Comparison of ENCODE assay signal across 10 mouse cellular contexts in the genomic region with DNA sequence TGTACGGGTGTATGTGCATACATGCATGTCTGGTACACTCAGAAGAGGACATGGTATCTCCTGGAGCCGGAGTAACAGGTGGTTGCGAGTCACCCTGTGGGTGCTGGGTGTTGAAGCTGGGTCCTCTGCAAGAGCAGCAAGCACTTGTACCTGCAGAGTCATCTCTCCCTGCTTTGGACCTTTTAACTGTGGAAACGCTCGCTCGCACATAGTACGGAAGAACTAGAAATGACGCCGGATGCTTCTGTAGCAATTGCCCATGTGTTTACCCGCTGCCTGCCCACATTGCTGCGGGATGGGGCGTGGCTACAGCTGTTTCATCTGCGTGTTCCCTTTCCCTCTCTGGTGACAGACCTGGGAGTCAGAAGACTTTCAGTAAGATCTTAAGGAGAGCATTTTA. TPM values are rescaled to one million over a fixed set of nuclear protein-coding genes. Genes with fewer than 3 reads are reported as not detected.
DNase-seq lines count a peak whose midpoint lies in the region; ATAC-seq and TF ChIP-seq lines count a peak whose summit lies in the region.
"Had no signal": no experiment of that assay in that cellular context is flagged by ENCODE, and none has a peak within 500 bp of the region (broad histone marks: within the 10 kb centered on the region; RNA-seq: fewer than 3 reads in every experiment).

No protein-coding gene starts in this region.

- peaks cover 22% of the 10 kb centered on the region for H3K4me1 ChIP-seq in forebrain, embryonic 10.5 days
- H3K4me1 ChIP-seq in forebrain, embryonic 12.5 days = peaks cover 2% of the 10 kb centered on the region; the same call in 1 of the 2 replicates
- H3K4me1 ChIP-seq in hindbrain, embryonic 12.5 days = no peaks in the 10 kb centered on the region; the same call in 1 of the 2 replicates

- DNase-seq in forebrain, embryonic 10.5 days (ENCODE audit: extremely low spot score, low spot score) = no peak
- DNase-seq in right cerebral cortex, adult 2 months (ENCODE audit: low spot score in 2 of 2) = peak; percentile 22 to 32
- no peak for DNase-seq in right cerebral cortex, postnatal 14 days
- no peak for DNase-seq in adrenal gland, postnatal 4 days (ENCODE audit: low spot score in 2 of 2)
- no peak for DNase-seq in urinary bladder, postnatal 25 days (ENCODE audit: low spot score)
- DNase-seq: embryo, embryonic 11 days; gastrocnemius, postnatal 36 days had no signal

- ATAC-seq in forebrain, embryonic 12.5 days (ENCODE audit: low FRiP score) = no peak
- no peak for ATAC-seq in hindbrain, embryonic 12.5 days (ENCODE audit: low FRiP score)

- no peaks in the 10 kb centered on the region for H3K27me3 ChIP-seq in forebrain, embryonic 10.5 days (ENCODE audit: poor library complexity, severe bottlenecking)
- H3K27me3 ChIP-seq in forebrain, embryonic 12.5 days = no peaks in the 10 kb centered on the region
- no peaks in the 10 kb centered on the region for H3K27me3 ChIP-seq in myocyte (ENCODE audit: control insufficient read depth, insufficient read depth, insufficient read length)
- no peaks in the 10 kb centered on the region for H3K27me3 ChIP-seq in hindbrain, embryonic 12.5 days

- H3K9me3 ChIP-seq in forebrain, embryonic 10.5 days = no peaks in the 10 kb centered on the region
- H3K9me3 ChIP-seq in forebrain, embryonic 12.5 days = no peaks in the 10 kb centered on the region
- no peaks in the 10 kb centered on the region for H3K9me3 ChIP-seq in hindbrain, embryonic 12.5 days (replicated peaks)

- H3K4me2 ChIP-seq in forebrain, embryonic 12.5 days = no peak overlapping the region
- no peak overlapping the region for H3K4me2 ChIP-seq in myocyte (ENCODE audit: low read depth)
- no peak overlapping the region for H3K4me2 ChIP-seq in hindbrain, embryonic 12.5 days (replicated peaks)

- no peaks in the 10 kb centered on the region for H3K36me3 ChIP-seq in forebrain, embryonic 10.5 days (replicated peaks)
- no peaks in the 10 kb centered on the region for H3K36me3 ChIP-seq in forebrain, embryonic 12.5 days (replicated peaks)
- H3K36me3 ChIP-seq in myocyte (ENCODE audit: control insufficient read depth, insufficient read depth) = no peaks in the 10 kb centered on the region
- no peaks in the 10 kb centered on the region for H3K36me3 ChIP-seq in hindbrain, embryonic 12.5 days

- peak overlapping the region; percentile 4; the same call in 1 of the 2 replicates for H3K27ac ChIP-seq in forebrain, embryonic 10.5 days
- no peak overlapping the region for H3K27ac ChIP-seq in forebrain, embryonic 12.5 days
- no peak overlapping the region for H3K27ac ChIP-seq in hindbrain, embryonic 12.5 days

- TF ChIP-seq POLR2A in myocyte (IDR thresholded peaks at IDR 0.05; ENCODE audit: insufficient read length, low read depth) = no peak

- H3K9ac ChIP-seq in forebrain, embryonic 12.5 days = no peak overlapping the region
- no peak overlapping the region for H3K9ac ChIP-seq in hindbrain, embryonic 12.5 days

- WGBS in forebrain, embryonic 10.5 days = 90% methylated on average over 13 of the region's 13 CpGs
- WGBS in forebrain, embryonic 12.5 days = 90% methylated on average over 13 of the region's 13 CpGs
- 89% methylated on average over 13 of the region's 13 CpGs for WGBS in hindbrain, embryonic 12.5 days

- no peak overlapping the region for H3ac ChIP-seq in myocyte (ENCODE audit: control insufficient read depth, insufficient read length)

- no peaks in the 10 kb centered on the region for H3K79me2 ChIP-seq in myocyte (ENCODE audit: control insufficient read depth, insufficient read depth)

- H3K4me3 ChIP-seq in forebrain, embryonic 10.5 days = no peak overlapping the region
- no peak overlapping the region for H3K4me3 ChIP-seq in forebrain, embryonic 12.5 days (replicated peaks)
- H3K4me3 ChIP-seq in myocyte = no peak overlapping the region
- H3K4me3 ChIP-seq in hindbrain, embryonic 12.5 days = no peak overlapping the region

TF ChIP-seq in myocyte, 11 proteins besides CTCF, POLR2A, EP300 and RAD21:
- TF ChIP-seq USF1 (IDR thresholded peaks at IDR 0.05; ENCODE audit: low read depth) (no peak), MYOD1 (IDR thresholded peaks at IDR 0.05; ENCODE audit: control insufficient read depth in 1 of 3, insufficient read length in 2 of 3, low read depth in 2 of 3) (peak in 2 of 3 experiments; percentile 31 to 32), TCF12 (IDR thresholded peaks at IDR 0.05; ENCODE audit: insufficient read depth, poor library complexity, severe bottlenecking) (no peak), TCF3 (IDR thresholded peaks at IDR 0.05; ENCODE audit: insufficient read length, low read depth) (peak; percentile 34), MYOG (IDR thresholded peaks at IDR 0.05; ENCODE audit: control insufficient read depth in 1 of 3, insufficient read depth in 1 of 3, insufficient read length in 2 of 3, low read depth in 2 of 3) (peak in 1 of 3 experiments; percentile 73)

RNA-seq across cellular contexts. Expression of gene Cnn3, which starts 56.0 kb away (rescaled TPM):
- 843 and 904 TPM in 2 replicates for polyA plus RNA-seq in forebrain, embryonic 10.5 days (2016; fragmentation: Nextera tagmentation; extraction: Ambion mirVana)
- 831 and 838 TPM in 2 replicates for polyA plus RNA-seq in forebrain, embryonic 12.5 days (2016; fragmentation: Nextera tagmentation; extraction: Ambion mirVana)
- polyA plus RNA-seq in myocyte (2012; fragmentation: generic; extraction: Trizol) = 589 TPM
- 100 to 1,000 TPM; 191 to 207 TPM for total RNA-seq in adrenal gland, postnatal 4 days (2021)
- polyA plus RNA-seq in hindbrain, embryonic 12.5 days (2016; fragmentation: Nextera tagmentation; extraction: Ambion mirVana) = 891 and 928 TPM in 2 replicates

Comparison
In these comparisons a context has a peak if more than half of its experiments do, and no peak if none do; other contexts are left out.
1. DNase-seq: peak in right cerebral cortex, adult 2 months (2 of 2); none in forebrain, embryonic 10.5 days (single experiment), right cerebral cortex, postnatal 14 days (single experiment), adrenal gland, postnatal 4 days (0 of 2) and urinary bladder, postnatal 25 days (single experiment).